Mouse (Mus musculus): ENCODE results near the gene Cenpj. TPM values are rescaled to one million over a fixed set of nuclear protein-coding genes. Genes with fewer than 3 reads are reported as not detected.

The Cenpj gene
- total RNA-seq, 1 experiment, result 4.5 TPM

DNA sequence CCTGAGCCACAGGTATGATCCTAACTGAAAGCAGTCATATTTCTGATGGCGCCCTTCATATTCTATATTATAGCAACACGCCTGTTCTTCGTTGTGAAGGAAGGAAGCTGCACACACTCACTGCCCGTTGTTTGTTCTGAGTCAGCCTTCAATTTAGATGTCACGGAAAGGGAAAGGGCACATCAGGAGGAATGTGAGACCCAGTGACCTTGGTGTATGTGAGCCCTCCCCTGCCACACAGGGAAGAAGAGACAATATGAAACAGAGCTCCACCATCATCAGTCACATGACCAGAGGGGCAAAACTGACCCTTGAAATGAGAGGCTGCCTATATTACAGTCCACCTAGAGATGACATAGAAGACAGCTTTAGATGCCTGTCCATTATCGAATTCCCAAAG, 7.1 kb upstream of the Cenpj start:
- in situ Hi-C loops (cut with MboI; ENCODE audit: low sequenced_read_pairs in 2 of 2, unreplicated experiment in 2 of 2), result no loop called here
- Histone ChIP-seq H3K4me1 (ENCODE audit: control insufficient read depth in 2 of 2, insufficient read depth in 2 of 2, low read length in 2 of 2, poor library complexity in 1 of 2) (no peaks in the 10 kb centered on the region), H3K9me3 (ENCODE audit: control insufficient read depth, insufficient read depth, low read depth, low read length) (no peaks in the 10 kb centered on the region), H3K27ac (ENCODE audit: insufficient read depth, low read depth, low read length, poor library complexity, severe bottlenecking) (no peak overlapping the region), H3K9ac (ENCODE audit: insufficient read depth, low read depth, low read length, poor library complexity, severe bottlenecking) (no peak overlapping the region), H3K36me3 (ENCODE audit: control insufficient read depth, insufficient read depth, low read length, poor library complexity, severe bottlenecking) (no peaks in the 10 kb centered on the region; the same call in 1 of the 2 replicates), H3K4me3 (ENCODE audit: insufficient read depth in 1 of 2, low read depth in 1 of 2, low read length in 2 of 2, poor library complexity in 1 of 2, severe bottlenecking in 1 of 2) (no peak overlapping the region)
- DNase-seq (ENCODE audit: low read depth, low spot score), result no peak
- TF ChIP-seq CHD2 (IDR thresholded peaks at IDR 0.05; ENCODE audit: low read depth, low read length), result no peak
- no peak for TF ChIP-seq MAFK (IDR thresholded peaks at IDR 0.05; ENCODE audit: insufficient read depth, low read depth, low read length)
- no peak for TF ChIP-seq ZNF384 (IDR thresholded peaks at IDR 0.05; ENCODE audit: low read depth, low read length)
- no peak for TF ChIP-seq HCFC1 (IDR thresholded peaks at IDR 0.05; ENCODE audit: borderline replicate concordance, insufficient read depth, low read length)

GRCm38 (mm10) chr14:56581117-56581516, 5.9 kb upstream of the Cenpj start:
- DNase-seq (ENCODE audit: low read depth, low spot score), result no peak
- H3K4me3 ChIP-seq (ENCODE audit: insufficient read depth in 1 of 2, low read depth in 1 of 2, low read length in 2 of 2, poor library complexity in 1 of 2, severe bottlenecking in 1 of 2), result no peak overlapping the region
- no peaks in the 10 kb centered on the region for H3K9me3 ChIP-seq (ENCODE audit: control insufficient read depth, insufficient read depth, low read depth, low read length)
- no peak overlapping the region for H3K27ac ChIP-seq (ENCODE audit: insufficient read depth, low read depth, low read length, poor library complexity, severe bottlenecking)
- in situ Hi-C loops (cut with MboI; ENCODE audit: low sequenced_read_pairs in 2 of 2, unreplicated experiment in 2 of 2), result no loop called here
- TF ChIP-seq HCFC1 (IDR thresholded peaks at IDR 0.05; ENCODE audit: borderline replicate concordance, insufficient read depth, low read length), result no peak
- no peak for TF ChIP-seq MAFK (IDR thresholded peaks at IDR 0.05; ENCODE audit: insufficient read depth, low read depth, low read length)
- no peak for TF ChIP-seq ZC3H11A (IDR thresholded peaks at IDR 0.05; ENCODE audit: borderline replicate concordance, low read depth, low read length)
- TF ChIP-seq ZNF384 (IDR thresholded peaks at IDR 0.05; ENCODE audit: low read depth, low read length), result no peak
- no peak for TF ChIP-seq CHD2 (IDR thresholded peaks at IDR 0.05; ENCODE audit: low read depth, low read length)
- peaks cover 0 to 5% of the 10 kb centered on the region in 2 experiments; a peak in 1 of 4 replicates for H3K4me1 ChIP-seq (ENCODE audit: control insufficient read depth in 2 of 2, insufficient read depth in 2 of 2, low read length in 2 of 2, poor library complexity in 1 of 2)
- H3K36me3 ChIP-seq (ENCODE audit: control insufficient read depth, insufficient read depth, low read length, poor library complexity, severe bottlenecking), result no peaks in the 10 kb centered on the region; the same call in 1 of the 2 replicates
- no peak overlapping the region for H3K9ac ChIP-seq (ENCODE audit: insufficient read depth, low read depth, low read length, poor library complexity, severe bottlenecking)

DNA sequence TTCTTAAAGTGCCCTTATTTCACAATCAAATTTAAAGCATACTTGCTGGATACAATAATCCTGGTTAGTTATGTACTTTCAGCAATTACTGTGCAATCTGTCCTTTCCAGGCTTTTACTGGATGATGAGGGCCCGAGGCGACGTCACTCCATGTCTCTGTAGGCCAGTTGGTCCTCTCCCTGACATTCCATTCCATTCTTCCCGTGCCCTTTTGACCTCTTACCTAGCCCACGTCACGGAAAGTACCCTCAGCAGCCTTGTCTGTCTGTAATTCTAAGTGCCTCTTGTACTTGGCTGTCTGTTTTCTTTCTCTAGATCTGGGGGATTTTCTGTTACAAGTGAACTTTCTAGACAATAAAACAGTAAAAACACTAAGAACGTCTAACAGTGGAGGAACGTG, 3.8 kb upstream of the Cenpj start:
- TF ChIP-seq HCFC1 (IDR thresholded peaks at IDR 0.05; ENCODE audit: borderline replicate concordance, insufficient read depth, low read length) (no peak), ZNF384 (IDR thresholded peaks at IDR 0.05; ENCODE audit: low read depth, low read length) (no peak), MAFK (IDR thresholded peaks at IDR 0.05; ENCODE audit: insufficient read depth, low read depth, low read length) (no peak), ZC3H11A (IDR thresholded peaks at IDR 0.05; ENCODE audit: borderline replicate concordance, low read depth, low read length) (no peak), CHD2 (IDR thresholded peaks at IDR 0.05; ENCODE audit: low read depth, low read length) (no peak)
- H3K36me3 ChIP-seq (ENCODE audit: control insufficient read depth, insufficient read depth, low read length, poor library complexity, severe bottlenecking), result no peaks in the 10 kb centered on the region
- in situ Hi-C loops (cut with MboI; ENCODE audit: low sequenced_read_pairs in 2 of 2, unreplicated experiment in 2 of 2), result no loop called here
- DNase-seq (ENCODE audit: low read depth, low spot score), result no peak
- no peak overlapping the region for H3K9ac ChIP-seq (ENCODE audit: insufficient read depth, low read depth, low read length, poor library complexity, severe bottlenecking)
- no peak overlapping the region for H3K27ac ChIP-seq (ENCODE audit: insufficient read depth, low read depth, low read length, poor library complexity, severe bottlenecking)
- H3K4me3 ChIP-seq (ENCODE audit: insufficient read depth in 1 of 2, low read depth in 1 of 2, low read length in 2 of 2, poor library complexity in 1 of 2, severe bottlenecking in 1 of 2), result no peak overlapping the region
- no peaks in the 10 kb centered on the region for H3K9me3 ChIP-seq (ENCODE audit: control insufficient read depth, insufficient read depth, low read depth, low read length)
- H3K4me1 ChIP-seq (ENCODE audit: control insufficient read depth in 2 of 2, insufficient read depth in 2 of 2, low read length in 2 of 2, poor library complexity in 1 of 2), result peaks cover 0 to 5% of the 10 kb centered on the region in 2 experiments; a peak in 3 of 4 replicates

- in situ Hi-C loops (cut with MboI; ENCODE audit: low sequenced_read_pairs in 2 of 2, unreplicated experiment in 2 of 2), result no loop called here
- TF ChIP-seq ZNF384 (IDR thresholded peaks at IDR 0.05; ENCODE audit: low read depth, low read length) (no peak), ZC3H11A (IDR thresholded peaks at IDR 0.05; ENCODE audit: borderline replicate concordance, low read depth, low read length) (no peak), CHD2 (IDR thresholded peaks at IDR 0.05; ENCODE audit: low read depth, low read length) (no peak), MAFK (IDR thresholded peaks at IDR 0.05; ENCODE audit: insufficient read depth, low read depth, low read length) (no peak), HCFC1 (IDR thresholded peaks at IDR 0.05; ENCODE audit: borderline replicate concordance, insufficient read depth, low read length) (no peak)
- H3K27ac ChIP-seq (ENCODE audit: insufficient read depth, low read depth, low read length, poor library complexity, severe bottlenecking), result no peak overlapping the region
- H3K9ac ChIP-seq (ENCODE audit: insufficient read depth, low read depth, low read length, poor library complexity, severe bottlenecking), result no peak overlapping the region
- H3K4me1 ChIP-seq (ENCODE audit: control insufficient read depth in 2 of 2, insufficient read depth in 2 of 2, low read length in 2 of 2, poor library complexity in 1 of 2), result peaks cover 3 to 5% of the 10 kb centered on the region in 2 experiments; a peak in 3 of 4 replicates
- peak overlapping the region; percentile 64 to 79 for H3K4me3 ChIP-seq (ENCODE audit: insufficient read depth in 1 of 2, low read depth in 1 of 2, low read length in 2 of 2, poor library complexity in 1 of 2, severe bottlenecking in 1 of 2)
- no peaks in the 10 kb centered on the region for H3K9me3 ChIP-seq (ENCODE audit: control insufficient read depth, insufficient read depth, low read depth, low read length)
- DNase-seq (ENCODE audit: low read depth, low spot score), result no peak
- H3K36me3 ChIP-seq (ENCODE audit: control insufficient read depth, insufficient read depth, low read length, poor library complexity, severe bottlenecking), result no peaks in the 10 kb centered on the region
Measured at GRCm38 (mm10) chr14:56575969-56576901, 1.0 kb upstream of the Cenpj start.

Measured in ES-E14 (cell line).